Mouse (Mus musculus) heart, adult 11 months (tissue): Measurements from ENCODE around the gene Mesp2.

Source experiments
- DNase-seq: peaks from one replicate; pipeline ENCODE4 v3.0.0; 2022

Gene Mesp2

GRCm38 (mm10) chr7:79808561-79808960 lies 2.0 kb upstream of the Mesp2 start:
- DNase-seq = no peak

DNA sequence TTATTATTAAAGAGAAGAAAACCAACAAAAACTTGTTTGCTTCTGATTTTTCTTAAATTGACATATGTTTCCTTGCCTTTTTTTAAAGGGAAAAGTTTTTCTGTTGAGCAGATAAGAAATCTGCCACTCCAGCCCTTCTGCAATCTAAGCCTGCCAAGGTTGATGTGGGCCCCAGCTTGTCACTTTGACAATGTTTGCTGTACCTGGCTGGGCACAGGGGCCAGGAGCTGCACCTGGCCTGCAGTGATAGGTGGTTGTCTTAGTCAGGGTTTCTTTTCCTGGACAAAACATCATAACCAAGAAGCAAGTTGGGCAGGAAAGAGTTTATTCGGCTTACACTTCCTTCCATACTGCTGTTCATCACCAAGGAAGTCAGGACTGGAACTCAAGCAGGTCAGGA lies 2.9 kb downstream of the Mesp2 start:
- DNase-seq = no peak

GRCm38 (mm10) chr7:79818321-79818720 lies 7.8 kb downstream of the Mesp2 start:
- DNase-seq = no peak

GRCm38 (mm10) chr7:79819515-79819914 lies 9.0 kb downstream of the Mesp2 start:
- DNase-seq = no peak

GRCm38 (mm10) chr7:79819996-79820395 lies 9.5 kb downstream of the Mesp2 start:
- DNase-seq = no peak

GRCm38 (mm10) chr7:79822092-79822695 lies 11.7 kb downstream of the Mesp2 start:
- no peak for DNase-seq

DNA sequence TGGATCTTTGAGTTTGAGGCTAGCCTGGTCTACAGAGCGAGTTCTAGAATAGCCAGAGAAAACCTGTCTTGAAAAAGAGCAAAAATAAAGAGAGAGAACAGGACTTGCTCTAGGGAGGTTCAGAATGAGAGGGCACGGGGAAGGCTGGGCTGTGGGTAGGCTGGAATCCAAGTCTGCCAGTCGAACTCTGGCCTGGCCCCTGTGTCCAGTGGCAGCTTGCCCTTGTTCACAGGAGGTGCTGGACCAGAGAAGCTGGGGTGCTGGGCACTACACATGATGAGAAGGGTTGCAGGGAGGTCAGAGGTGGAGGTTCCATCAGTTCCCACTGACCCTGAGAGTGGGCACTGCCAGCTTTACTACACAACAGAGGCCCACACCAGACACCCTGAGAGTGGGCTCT lies 17.8 kb downstream of the Mesp2 start:
- no peak for DNase-seq

DNA sequence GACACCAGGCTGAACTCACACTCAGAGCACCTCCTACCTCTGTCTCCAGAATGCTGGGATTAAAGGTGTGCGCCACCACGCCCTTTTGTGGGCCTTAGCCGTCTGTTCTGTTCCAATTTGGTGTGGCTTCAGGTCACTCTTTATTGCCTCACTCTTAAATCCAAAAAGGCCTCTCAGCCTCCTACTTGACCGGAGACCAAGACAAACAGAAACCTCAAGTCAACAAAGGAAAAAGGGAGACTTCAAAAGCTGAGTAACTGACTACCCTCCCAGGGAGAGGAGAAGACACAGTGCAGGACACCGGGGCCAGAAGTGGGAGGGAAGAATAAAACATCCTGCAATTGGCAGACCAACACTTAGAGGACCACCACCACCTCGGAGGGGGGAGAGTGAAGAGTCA lies 20.6 kb downstream of the Mesp2 start:
- DNase-seq = peak; percentile 90

DNA sequence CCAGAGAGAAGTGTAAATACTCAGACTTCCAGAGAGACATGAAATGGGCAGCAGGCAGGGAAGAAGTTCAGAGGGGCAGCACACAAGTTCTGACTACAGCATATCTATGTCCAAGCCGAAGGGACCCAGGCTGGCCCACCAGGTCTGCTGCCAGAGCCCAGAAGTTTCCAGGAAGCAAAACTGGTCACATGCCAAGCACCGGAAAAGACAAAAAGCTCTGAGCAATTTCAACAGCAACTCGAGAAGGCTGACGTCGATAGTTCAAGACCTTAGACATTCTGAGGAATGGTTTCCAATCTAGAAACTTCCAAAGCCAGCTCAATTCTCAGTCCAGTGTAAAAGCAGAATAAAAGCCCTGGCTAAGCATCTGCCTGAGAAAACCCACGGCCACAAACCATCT lies 21.1 kb downstream of the Mesp2 start:
- DNase-seq = peak; percentile 96

GRCm38 (mm10) chr7:79832980-79833379 lies 22.5 kb downstream of the Mesp2 start:
- peak; percentile 76 for DNase-seq

DNA sequence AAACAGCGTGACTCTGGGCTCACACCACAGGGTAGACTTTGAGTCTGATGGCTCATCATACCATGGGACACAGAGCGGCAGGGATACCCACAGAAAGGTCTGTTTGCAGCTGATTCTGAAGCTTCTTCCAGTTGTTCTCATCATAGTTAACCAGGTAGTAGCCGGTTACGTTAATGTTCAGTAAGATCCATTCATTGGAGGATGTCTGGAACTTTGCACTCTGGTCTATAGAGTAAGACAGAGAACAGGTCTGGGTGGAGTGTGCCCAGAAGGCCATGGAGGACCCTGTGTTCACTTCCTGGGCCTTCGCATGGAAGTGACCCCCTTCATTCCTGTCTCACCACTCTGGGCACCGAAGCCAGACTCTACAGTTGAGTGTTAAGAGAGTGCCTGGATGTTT lies 24.7 kb downstream of the Mesp2 start:
- DNase-seq = no peak

- peak; percentile 69 for DNase-seq
Observed at GRCm38 (mm10) chr7:79837247-79837646, 26.7 kb downstream of the Mesp2 start.

DNA sequence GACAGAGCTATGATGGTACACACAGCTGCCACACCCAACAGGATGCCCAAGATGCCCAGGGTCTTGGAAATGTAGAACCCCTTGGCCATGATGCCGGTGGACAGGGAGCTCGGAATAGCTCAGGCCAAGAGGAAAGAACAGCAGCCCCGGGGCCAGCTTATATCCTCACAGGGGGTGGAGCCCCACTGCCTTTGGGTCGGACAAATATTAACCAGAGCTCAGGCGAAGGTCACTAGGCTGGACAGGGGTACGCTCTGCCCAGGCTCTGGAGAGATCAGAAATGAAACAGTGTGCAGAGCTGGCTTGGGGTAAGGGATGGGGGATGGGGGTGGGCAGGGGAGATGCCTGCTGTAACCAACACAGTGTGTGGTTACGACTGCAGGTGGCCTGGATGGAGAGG lies 31.6 kb downstream of the Mesp2 start:
- DNase-seq = no peak

- peak; percentile 98 for DNase-seq
Observed at GRCm38 (mm10) chr7:79844090-79844802, 33.7 kb downstream of the Mesp2 start.

DNA sequence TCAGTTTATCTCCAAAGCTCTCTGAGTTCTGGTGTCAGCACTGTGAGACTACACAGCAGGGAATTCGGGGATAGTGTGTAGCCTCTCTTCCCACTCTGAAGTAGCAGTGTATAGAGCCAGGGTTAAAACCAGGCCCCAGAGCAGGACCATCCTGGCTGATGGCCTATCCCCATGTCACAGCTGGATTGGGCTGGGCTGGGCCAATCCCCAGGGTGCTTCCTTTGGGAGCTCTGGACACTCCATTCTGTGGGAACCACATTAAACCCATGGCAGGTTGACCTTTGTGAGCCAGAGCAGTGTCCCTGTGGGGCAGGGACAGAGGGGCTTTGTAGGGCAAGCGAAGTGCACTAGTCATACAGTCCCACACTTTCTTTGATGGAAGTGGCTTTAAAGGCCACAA lies 35.8 kb downstream of the Mesp2 start:
- DNase-seq = peak; percentile 94

GRCm38 (mm10) chr7:79847456-79848451 lies 37.2 kb downstream of the Mesp2 start:
- DNase-seq = peak; percentile 97

- no peak for DNase-seq
Observed at GRCm38 (mm10) chr7:79856305-79856704, 45.8 kb downstream of the Mesp2 start.

DNA sequence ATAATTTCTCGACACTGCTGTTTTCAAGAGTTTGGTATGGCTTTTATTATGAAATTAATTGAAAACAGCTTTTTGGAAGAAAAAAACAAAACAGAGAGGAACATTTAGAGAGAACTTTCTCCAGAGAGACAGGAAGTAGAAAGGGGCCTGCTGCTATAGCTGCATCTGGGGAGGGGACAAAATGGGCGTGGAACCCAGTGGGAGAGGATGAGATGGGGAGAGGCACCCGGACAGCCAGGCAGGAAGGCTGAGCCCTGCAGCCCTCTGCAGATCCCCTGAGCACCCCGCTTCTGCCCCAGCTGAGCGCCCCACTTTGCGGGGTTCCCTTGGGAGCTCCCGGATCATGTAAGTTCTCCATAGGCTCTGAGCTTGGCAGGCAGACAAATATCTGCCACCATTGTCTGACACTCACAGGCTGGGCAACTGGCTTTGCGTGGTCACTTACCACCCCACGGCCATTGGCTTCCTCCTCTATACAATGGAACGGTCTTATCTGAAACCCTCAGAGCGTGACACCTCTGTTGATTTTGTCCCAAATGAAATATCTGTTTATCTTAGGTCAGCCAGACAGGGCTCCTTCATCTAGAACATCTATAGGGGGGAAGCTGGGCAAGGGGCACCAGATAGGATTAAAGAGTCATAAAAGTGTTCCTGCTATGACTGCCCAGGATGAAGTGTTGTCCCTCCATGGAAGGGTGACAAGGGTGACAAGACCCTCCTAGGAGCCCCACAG lies 47.8 kb downstream of the Mesp2 start:
- peak; percentile 96 for DNase-seq

DNA sequence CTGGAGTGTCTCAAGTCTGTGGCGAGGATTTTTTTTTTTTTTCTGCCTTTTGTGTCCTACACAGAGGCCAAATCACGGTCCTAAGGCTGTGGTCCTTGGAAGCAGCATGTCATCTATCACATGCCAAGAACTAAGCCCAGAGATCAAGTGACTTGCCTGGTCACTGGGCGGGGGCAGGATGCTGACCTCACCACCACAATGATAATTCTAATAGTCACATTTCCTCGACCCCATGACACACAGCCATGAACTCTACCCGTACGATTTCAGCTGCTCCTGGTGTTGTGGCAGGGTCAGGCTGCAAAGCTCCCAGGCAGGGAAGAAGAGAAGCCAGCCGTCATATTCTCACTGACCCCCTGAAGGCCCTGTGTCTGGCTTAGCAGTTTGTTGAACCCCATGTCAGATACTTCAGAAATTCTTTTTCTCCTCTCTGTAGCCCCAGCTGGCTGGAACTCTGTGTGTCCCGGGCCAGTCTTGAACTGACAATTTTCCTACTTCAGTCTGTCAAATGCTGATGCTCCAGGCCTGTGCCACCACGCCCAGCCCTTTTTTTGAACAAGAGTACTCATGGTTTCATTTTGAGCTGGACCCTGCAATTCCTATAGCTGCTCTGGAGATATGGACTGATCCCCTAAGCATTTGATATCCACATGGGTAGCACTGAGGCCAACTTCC lies 48.6 kb downstream of the Mesp2 start:
- DNase-seq = peak; percentile 96

DNA sequence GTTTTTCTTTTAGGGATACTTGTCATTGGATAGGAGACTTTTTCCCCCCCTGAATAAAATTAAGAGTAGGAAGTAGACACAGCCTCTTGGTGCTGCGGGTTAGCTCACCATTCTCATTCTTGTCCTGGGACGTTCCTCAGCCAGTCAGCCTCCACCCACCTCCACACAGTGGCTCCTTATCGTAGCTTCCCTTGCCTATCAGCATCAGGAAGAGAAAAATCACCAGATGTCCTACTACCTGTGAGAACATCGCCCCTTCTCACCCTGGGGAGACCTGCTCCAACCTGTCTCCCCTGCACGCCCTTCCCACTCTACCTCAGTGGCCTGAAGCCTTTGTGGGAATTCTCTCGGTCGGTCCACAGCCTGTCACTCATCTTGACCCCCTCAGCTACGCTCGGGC lies 50.3 kb downstream of the Mesp2 start, which contains the start of gene Anpep:
TSS of gene Anpep (minus strand) at position 249 of the 400 bp plus-strand sequence.
- no peak for DNase-seq

- no peak for DNase-seq
Observed at GRCm38 (mm10) chr7:79861794-79862193, 51.3 kb downstream of the Mesp2 start.
